Mouse (Mus musculus) midbrain, postnatal 0 days (tissue): ENCODE measurements around the gene Pde4a. TPM values are rescaled to one million over a fixed set of nuclear protein-coding genes. Genes with fewer than 3 reads are reported as not detected.

Experiments used
- ATAC-seq: fragments of 200-750 bp; cut with Nextera tagmentation; 2 replicates; pipeline ENCODE4 v1.8.0; 2017; ENCODE audit warnings: moderate number of reproducible peaks, mild to moderate bottlenecking, moderate TSS enrichment, moderate library complexity; ENCODE audit not compliant: low FRiP score
- DNase-seq: peaks from one replicate; pipeline ENCODE4 v3.0.0-alpha.2; 2015; ENCODE audit warnings: low spot score
- H3K27ac ChIP-seq: fragments of 300-500 bp; sonication (generic); 2 replicates; pipeline ENCODE4 v1.5.1; 2014; ENCODE audit warnings: low read depth, mild to moderate bottlenecking, low read length, mixed read lengths
- H3K27me3 ChIP-seq: fragments of 300-500 bp; sonication (generic); 2 replicates; pipeline ENCODE4 v1.6.1; 2014; ENCODE audit warnings: low read length, control low read depth, mixed read lengths; ENCODE audit not compliant: insufficient read depth
- H3K36me3 ChIP-seq: fragments of 300-500 bp; sonication (generic); 2 replicates; pipeline ENCODE4 v1.6.1; 2014; ENCODE audit warnings: low read length, control low read depth, mixed read lengths; ENCODE audit not compliant: insufficient read depth
- H3K4me1 ChIP-seq: fragments of 300-500 bp; sonication (generic); 2 replicates; pipeline ENCODE4 v1.6.1; 2014; ENCODE audit warnings: mild to moderate bottlenecking, control low read depth, antibody characterized with exemption, low read length, mixed read lengths; ENCODE audit not compliant: insufficient read depth
- H3K4me2 ChIP-seq: fragments of 300-500 bp; sonication (generic); 2 replicates; pipeline ENCODE4 v1.6.1; 2014; ENCODE audit warnings: low read depth, mild to moderate bottlenecking, low read length, mixed read lengths; ENCODE audit not compliant: poor library complexity, severe bottlenecking
- H3K4me3 ChIP-seq: fragments of 300-500 bp; sonication (generic); 2 replicates; pipeline ENCODE4 v1.5.1; 2014; ENCODE audit warnings: low read depth, mild to moderate bottlenecking, low read length, moderate library complexity
- H3K9ac ChIP-seq: fragments of 300-500 bp; sonication (generic); replicated peaks from 2 replicates; pipeline ENCODE4 v1.6.1; 2014; ENCODE audit warnings: mild to moderate bottlenecking, low read length, moderate library complexity, mixed read lengths; ENCODE audit not compliant: poor library complexity, severe bottlenecking
- H3K9me3 ChIP-seq: fragments of 300-500 bp; sonication (generic); 2 replicates; pipeline ENCODE4 v1.6.1; 2016; ENCODE audit warnings: low read length, control low read depth
- CTCF ChIP-seq: IDR thresholded peaks from 2 replicates; pipeline ENCODE4 v1.5.1; 2016; ENCODE audit warnings: antibody characterized with exemption, mild to moderate bottlenecking
- WGBS: fragments of 180-500 bp; shearing (Covaris S2); extraction: QIAGEN DNeasy Blood & Tissue Kit; methylation state at CpG from one replicate; pipeline ENCODE4 v1.1.7; 2014; 5-methylcytosine and 5-hydroxymethylcytosine counted together
- polyA plus RNA-seq: library from polyadenylated mRNA; unstranded; fragments of >200 nt; fragmentation: Nextera tagmentation; extraction: Ambion mirVana; gene quantifications from 2 replicates; pipeline ENCODE4 v1.2.1, GENCODE M21; 2015
- total RNA-seq: library from RNA; depleted of rRNA; stranded (reverse); fragments of >200 nt; gene quantifications from 2 replicates; pipeline ENCODE4 v1.2.3, GENCODE M21; 2014

Pde4a gene
- total and polyA plus RNA-seq, 2 experiments from 2014 or later, result 46.5 to 59.8 TPM

GRCm38 (mm10) chr9:21163086-21164050 lies 2.1 kb upstream of the Pde4a start:
- no peak for TF ChIP-seq CTCF
- Histone ChIP-seq H3K4me3 (no peak overlapping the region), H3K27me3 (peaks cover 49% of the 10 kb centered on the region), H3K9ac (no peak overlapping the region), H3K4me1 (peaks cover 3% of the 10 kb centered on the region; the same call in 1 of the 2 replicates), H3K4me2 (no peak overlapping the region), H3K9me3 (no peaks in the 10 kb centered on the region), H3K36me3 (no peaks in the 10 kb centered on the region), H3K27ac (no peak overlapping the region)
- DNase-seq, result peak; percentile 39
- ATAC-seq, result no peak
- 38% methylated on average over 11 of the region's 11 CpGs for WGBS

GRCm38 (mm10) chr9:21164072-21164471 lies 1.4 kb upstream of the Pde4a start:
- Histone ChIP-seq H3K36me3 (no peaks in the 10 kb centered on the region), H3K4me2 (peak overlapping the region; percentile 67), H3K4me1 (peaks cover 3% of the 10 kb centered on the region; the same call in 1 of the 2 replicates), H3K9me3 (no peaks in the 10 kb centered on the region), H3K9ac (no peak overlapping the region), H3K4me3 (peak overlapping the region; percentile 55; the same call in 1 of the 2 replicates), H3K27me3 (peaks cover 50% of the 10 kb centered on the region), H3K27ac (no peak overlapping the region)
- WGBS, result 1% methylated on average over 26 of the region's 26 CpGs
- DNase-seq (no peak), ATAC-seq (no peak)
- no peak for TF ChIP-seq CTCF

- Histone ChIP-seq H3K4me1 (peaks cover 3% of the 10 kb centered on the region; the same call in 1 of the 2 replicates), H3K27me3 (peaks cover 50% of the 10 kb centered on the region), H3K4me2 (peak overlapping the region; percentile 67), H3K9me3 (no peaks in the 10 kb centered on the region), H3K36me3 (no peaks in the 10 kb centered on the region), H3K9ac (peak overlapping the region; percentile 62), H3K27ac (no peak overlapping the region), H3K4me3 (peak overlapping the region; percentile 55)
- TF ChIP-seq CTCF, result peak; percentile 78
- whole genome bisulfite sequencing, result under 1% methylated on average over 47 of the region's 47 CpGs
- peak; percentile 28 for DNase-seq
- ATAC-seq, result peak; percentile 32; the same call in 1 of the 2 replicates
Observed at GRCm38 (mm10) chr9:21165952-21166451, 488 bp downstream of the Pde4a start.

- peaks cover 50% of the 10 kb centered on the region for H3K27me3 ChIP-seq
- 41% methylated on average over 3 of the region's 3 CpGs for WGBS
- peak overlapping the region; percentile 55 for H3K4me3 ChIP-seq
- H3K9me3 ChIP-seq, result no peaks in the 10 kb centered on the region
- peak overlapping the region; percentile 67 for H3K4me2 ChIP-seq
- DNase-seq, result no peak
- peaks cover 3% of the 10 kb centered on the region; the same call in 1 of the 2 replicates for H3K4me1 ChIP-seq
- ATAC-seq, result no peak
- no peak overlapping the region for H3K9ac ChIP-seq
- no peaks in the 10 kb centered on the region for H3K36me3 ChIP-seq
- TF ChIP-seq CTCF, result no peak
- no peak overlapping the region for H3K27ac ChIP-seq
Observed at GRCm38 (mm10) chr9:21166516-21166915, 1.0 kb downstream of the Pde4a start.

GRCm38 (mm10) chr9:21167140-21168097 lies 1.9 kb downstream of the Pde4a start:
- H3K4me1 ChIP-seq, result peaks cover 3% of the 10 kb centered on the region; the same call in 1 of the 2 replicates
- TF ChIP-seq CTCF, result no peak
- H3K4me3 ChIP-seq, result no peak overlapping the region
- ATAC-seq (no peak), DNase-seq (no peak)
- WGBS, result 67% methylated on average over 10 of the region's 10 CpGs
- H3K27me3 ChIP-seq, result peaks cover 48% of the 10 kb centered on the region
- H3K36me3 ChIP-seq, result no peaks in the 10 kb centered on the region
- no peaks in the 10 kb centered on the region for H3K9me3 ChIP-seq
- H3K27ac ChIP-seq, result peak overlapping the region; percentile 3; the same call in 1 of the 2 replicates
- H3K9ac ChIP-seq, result no peak overlapping the region
- no peak overlapping the region for H3K4me2 ChIP-seq
